Mouse (Mus musculus) thymus, adult 2 months (tissue): ENCODE results near the gene Srpx2.

ENCODE experiments used
- CTCF ChIP-seq: fragments of 200-500 bp; IDR thresholded peaks from 2 replicates; pipeline ENCODE4 v1.5.1; 2012; ENCODE audit warnings: mild to moderate bottlenecking, control low read depth, low read length, moderate library complexity, borderline replicate concordance; ENCODE audit not compliant: control insufficient read depth, poor library complexity, insufficient read depth; ENCODE audit errors: extremely low read depth
- POLR2A ChIP-seq: fragments of 200-500 bp; IDR thresholded peaks from 2 replicates; pipeline ENCODE4 v1.6.1; 2012; ENCODE audit warnings: mild to moderate bottlenecking, low read length, control low read depth, moderate library complexity; ENCODE audit not compliant: control insufficient read depth, poor library complexity, insufficient read depth; ENCODE audit errors: extremely low read depth

DNA sequence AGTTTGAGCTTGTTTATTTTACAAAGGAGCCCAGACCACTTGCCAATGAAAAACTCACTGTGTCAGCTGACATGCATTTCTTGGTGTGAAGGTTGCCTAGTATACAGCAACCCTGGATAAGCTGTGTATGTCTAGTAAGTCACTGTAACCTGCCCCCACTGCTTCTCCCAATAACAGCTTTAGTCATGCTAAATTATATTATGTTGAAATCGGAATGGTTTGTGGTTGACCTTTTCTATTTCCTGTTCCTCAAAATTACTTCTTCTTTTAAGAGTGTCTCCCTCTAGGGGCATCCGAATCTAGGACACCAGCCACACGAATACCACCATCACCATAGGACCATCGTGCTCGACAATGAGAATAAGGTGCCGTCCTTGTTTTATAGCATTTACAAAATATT, 38.5 kb upstream of the Srpx2 start:
- TF ChIP-seq CTCF, result no peak
- no peak for TF ChIP-seq POLR2A
